ENCODE assay signal across 28 mouse cellular contexts in the genomic region with DNA sequence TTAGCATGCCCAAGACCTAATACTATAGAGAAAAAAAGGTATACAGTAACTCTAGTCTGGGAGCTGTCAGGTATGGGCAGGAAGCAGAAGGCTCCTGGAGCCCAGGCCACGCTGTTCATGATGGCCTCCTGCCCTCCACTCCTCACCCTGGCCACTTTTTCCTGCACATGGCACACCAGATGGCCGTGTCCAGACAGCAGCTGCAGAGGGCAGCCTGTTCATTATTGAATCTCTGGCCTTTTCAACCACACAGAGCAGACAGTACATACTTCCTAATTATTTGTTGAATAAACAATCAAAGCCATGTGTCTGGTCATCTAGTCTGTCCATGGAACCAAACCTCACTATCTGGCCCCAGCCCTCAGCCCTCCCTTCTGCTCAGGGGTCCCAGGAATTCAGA. TPM values are rescaled to one million over a fixed set of nuclear protein-coding genes. Genes with fewer than 3 reads are reported as not detected.
DNase-seq lines count a peak whose midpoint lies in the region; ATAC-seq and TF ChIP-seq lines count a peak whose summit lies in the region.
"Had no signal": no experiment of that assay in that cellular context is flagged by ENCODE, and none has a peak within 500 bp of the region (broad histone marks: within the 10 kb centered on the region; RNA-seq: fewer than 3 reads in every experiment).

No protein-coding gene starts in this region.

- peak; percentile 53; the same call in 1 of the 2 replicates for ATAC-seq in hindbrain, postnatal 0 days
- no peak for ATAC-seq in hindbrain, embryonic 11.5 days (ENCODE audit: low FRiP score)
- ATAC-seq: forebrain, embryonic 13.5 days; intestine, embryonic 16.5 days; lung, postnatal 0 days had no signal

- DNase-seq in hindbrain, postnatal 0 days (ENCODE audit: low spot score), result peak; percentile 12
- DNase-seq in hindbrain, embryonic 11.5 days (ENCODE audit: low spot score), result no peak
- peak; percentile 88 for DNase-seq in MN1 (ENCODE audit: low spot score)
- DNase-seq in cerebellum, adult 11 months, result peak; percentile 80
- DNase-seq in cerebellum, postnatal 10 days, result peak; percentile 85 to 86
- DNase-seq in lung, postnatal 4 days, result no peak
- no peak for DNase-seq in left cerebral cortex, adult 11 months (ENCODE audit: low spot score)
- DNase-seq: adrenal gland, postnatal 36 days; gastrocnemius, postnatal 25 days; thymus, adult 2 months had no signal

- no peak overlapping the region for H3K9ac ChIP-seq in hindbrain, postnatal 0 days (replicated peaks; ENCODE audit: low read length)
- H3K9ac ChIP-seq in hindbrain, embryonic 11.5 days (ENCODE audit: low read depth, low read length), result no peak overlapping the region
- H3K9ac ChIP-seq: embryonic facial prominence, embryonic 12.5 days; forebrain, embryonic 13.5 days; heart, embryonic 15.5 days; kidney, embryonic 15.5 days; limb, embryonic 15.5 days; neural tube, embryonic 12.5 days had no signal

- H3K4me2 ChIP-seq in hindbrain, postnatal 0 days (ENCODE audit: low read depth, low read length), result no peak overlapping the region
- H3K4me2 ChIP-seq in hindbrain, embryonic 11.5 days (replicated peaks; ENCODE audit: low read depth, low read length), result no peak overlapping the region
- H3K4me2 ChIP-seq: embryonic facial prominence, embryonic 12.5 days; forebrain, embryonic 13.5 days; heart, embryonic 15.5 days; kidney, embryonic 15.5 days; limb, embryonic 15.5 days; neural tube, embryonic 12.5 days had no signal

- H3K4me3 ChIP-seq in hindbrain, postnatal 0 days (ENCODE audit: low read length), result no peak overlapping the region
- no peak overlapping the region for H3K4me3 ChIP-seq in hindbrain, embryonic 11.5 days (ENCODE audit: low read depth, low read length)
- H3K4me3 ChIP-seq: embryonic facial prominence, embryonic 12.5 days; erythroblast, embryonic 14.5 days; forebrain, embryonic 13.5 days; heart, embryonic 15.5 days; kidney, embryonic 15.5 days; limb, embryonic 15.5 days; neural tube, embryonic 12.5 days had no signal

- no peak for TF ChIP-seq CTCF in hindbrain, postnatal 0 days (IDR thresholded peaks at IDR 0.05; ENCODE audit: low read depth)

- H3K27me3 ChIP-seq in hindbrain, postnatal 0 days (ENCODE audit: insufficient read depth, low read length), result no peaks in the 10 kb centered on the region
- H3K27me3 ChIP-seq in hindbrain, embryonic 11.5 days (ENCODE audit: control insufficient read depth, insufficient read depth, low read length), result no peaks in the 10 kb centered on the region
- H3K27me3 ChIP-seq: CH12.LX; embryonic facial prominence, embryonic 12.5 days; forebrain, embryonic 13.5 days; heart, embryonic 15.5 days; kidney, embryonic 15.5 days; limb, embryonic 15.5 days; neural tube, embryonic 12.5 days had no signal

- no peaks in the 10 kb centered on the region for H3K36me3 ChIP-seq in hindbrain, postnatal 0 days (ENCODE audit: insufficient read depth, low read length)
- no peaks in the 10 kb centered on the region for H3K36me3 ChIP-seq in hindbrain, embryonic 11.5 days (ENCODE audit: control insufficient read depth, insufficient read depth, low read length)

- no peaks in the 10 kb centered on the region for H3K9me3 ChIP-seq in hindbrain, postnatal 0 days (ENCODE audit: low read length)
- H3K9me3 ChIP-seq in hindbrain, embryonic 11.5 days (ENCODE audit: control insufficient read depth, low read length), result no peaks in the 10 kb centered on the region
- H3K9me3 ChIP-seq: embryonic facial prominence, embryonic 12.5 days; forebrain, embryonic 13.5 days; heart, embryonic 15.5 days; kidney, embryonic 15.5 days; limb, embryonic 15.5 days; neural tube, embryonic 12.5 days had no signal

- 63% methylated on average over 2 of the region's 2 CpGs for WGBS in hindbrain, postnatal 0 days
- WGBS in hindbrain, embryonic 11.5 days, result 67% methylated on average over 2 of the region's 2 CpGs

- H3K4me1 ChIP-seq in hindbrain, postnatal 0 days (ENCODE audit: insufficient read depth, low read length), result no peaks in the 10 kb centered on the region
- H3K4me1 ChIP-seq in hindbrain, embryonic 11.5 days (replicated peaks; ENCODE audit: control insufficient read depth, insufficient read depth, low read length), result no peaks in the 10 kb centered on the region
- H3K4me1 ChIP-seq: embryonic facial prominence, embryonic 12.5 days; forebrain, embryonic 13.5 days; heart, embryonic 15.5 days; kidney, embryonic 15.5 days; limb, embryonic 15.5 days had no signal

- no peak overlapping the region for H3K27ac ChIP-seq in hindbrain, postnatal 0 days
- H3K27ac ChIP-seq in hindbrain, embryonic 11.5 days (ENCODE audit: low read depth, low read length), result no peak overlapping the region
- H3K27ac ChIP-seq: embryonic facial prominence, embryonic 12.5 days; forebrain, embryonic 13.5 days; heart, embryonic 15.5 days; kidney, embryonic 15.5 days; limb, embryonic 15.5 days; neural tube, embryonic 12.5 days had no signal

RNA-seq across cellular contexts. Expression of a gene that starts 11.5 kb away (rescaled TPM):
- total RNA-seq in hindbrain, postnatal 0 days (2014; rRNA removed), result 39.4 and 60.4 TPM in 2 replicates
- polyA plus RNA-seq in hindbrain, postnatal 0 days (2015; fragmentation: Nextera tagmentation; extraction: Ambion mirVana), result 47.2 and 48.4 TPM in 2 replicates
- polyA plus RNA-seq in hindbrain, embryonic 11.5 days (2014; fragmentation: Nextera tagmentation; extraction: Ambion mirVana), result 108 and 109 TPM in 2 replicates

RNA-seq across cellular contexts. Expression of a gene that starts 14.4 kb away (rescaled TPM):
- not detected in 2 replicates for total RNA-seq in hindbrain, postnatal 0 days (2014; rRNA removed)
- not detected in 2 replicates for polyA plus RNA-seq in hindbrain, postnatal 0 days (2015; fragmentation: Nextera tagmentation; extraction: Ambion mirVana)
- not detected in 2 replicates for polyA plus RNA-seq in hindbrain, embryonic 11.5 days (2014; fragmentation: Nextera tagmentation; extraction: Ambion mirVana)
- total RNA-seq: CH12.LX; heart, adult 8-10 months; hematopoietic stem cell, adult 5-6 weeks; MEL; monocyte, adult 5-6 weeks had no signal
- polyA plus RNA-seq: embryonic facial prominence, embryonic 12.5 days; erythroblast, embryonic 14.5 days; heart, embryonic 15.5 days; intestine, embryonic 16.5 days; kidney, embryonic 15.5 days; liver, embryonic 16.5 days; lung, postnatal 0 days; neural tube, embryonic 12.5 days had no signal

RNA-seq across cellular contexts. Expression of a gene that starts 20.2 kb away (rescaled TPM):
- total RNA-seq in hindbrain, postnatal 0 days (2014; rRNA removed), result not detected in 2 replicates
- not detected in 2 replicates for polyA plus RNA-seq in hindbrain, postnatal 0 days (2015; fragmentation: Nextera tagmentation; extraction: Ambion mirVana)
- not detected in 2 replicates for polyA plus RNA-seq in hindbrain, embryonic 11.5 days (2014; fragmentation: Nextera tagmentation; extraction: Ambion mirVana)
- total RNA-seq: adrenal gland, postnatal 36 days; CH12.LX; gastrocnemius, postnatal 25 days; heart, adult 8-10 months; hematopoietic stem cell, adult 5-6 weeks; layer of hippocampus, postnatal 14 days; left cerebral cortex, postnatal 25 days; megakaryocyte-erythroid progenitor cell, adult 5-6 weeks; MEL; monocyte, adult 5-6 weeks had no signal
- polyA plus RNA-seq: embryonic facial prominence, embryonic 12.5 days; erythroblast, embryonic 14.5 days; forebrain, embryonic 13.5 days; heart, embryonic 15.5 days; intestine, embryonic 16.5 days; kidney, embryonic 15.5 days; liver, embryonic 16.5 days; lung, postnatal 0 days; neural tube, embryonic 12.5 days had no signal

RNA-seq across cellular contexts. Expression of a gene that starts 26.1 kb away (rescaled TPM):
- total RNA-seq in hindbrain, postnatal 0 days (2014; rRNA removed), result not detected in 2 replicates
- polyA plus RNA-seq in hindbrain, postnatal 0 days (2015; fragmentation: Nextera tagmentation; extraction: Ambion mirVana), result 0.15 TPM in 1 of 2 replicates, not detected in the other
- polyA plus RNA-seq in hindbrain, embryonic 11.5 days (2014; fragmentation: Nextera tagmentation; extraction: Ambion mirVana), result 0.26 TPM in 1 of 2 replicates, not detected in the other
- total RNA-seq: heart, adult 8-10 months; hematopoietic stem cell, adult 5-6 weeks; layer of hippocampus, postnatal 14 days; megakaryocyte-erythroid progenitor cell, adult 5-6 weeks; MEL; monocyte, adult 5-6 weeks had no signal
- polyA plus RNA-seq: erythroblast, embryonic 14.5 days; forebrain, embryonic 13.5 days; heart, embryonic 15.5 days; neural tube, embryonic 12.5 days had no signal

RNA-seq across cellular contexts. Expression of a gene that starts 26.3 kb away (rescaled TPM):
- 68.3 and 68.6 TPM in 2 replicates for total RNA-seq in hindbrain, postnatal 0 days (2014; rRNA removed)
- 31.9 and 34.1 TPM in 2 replicates for polyA plus RNA-seq in hindbrain, postnatal 0 days (2015; fragmentation: Nextera tagmentation; extraction: Ambion mirVana)
- 22.1 and 23.7 TPM in 2 replicates for polyA plus RNA-seq in hindbrain, embryonic 11.5 days (2014; fragmentation: Nextera tagmentation; extraction: Ambion mirVana)

Comparison
In these comparisons a context has a peak if more than half of its experiments do, and no peak if none do; other contexts are left out.
1. DNase-seq: peak in hindbrain, postnatal 0 days (single experiment), MN1 (single experiment), cerebellum, adult 11 months (single experiment) and cerebellum, postnatal 10 days (2 of 2); none in hindbrain, embryonic 11.5 days (single experiment), lung, postnatal 4 days (0 of 2) and left cerebral cortex, adult 11 months (single experiment).